Mouse (Mus musculus): ENCODE results near the gene Casq2. TPM values are rescaled to one million over a fixed set of nuclear protein-coding genes. Genes with fewer than 3 reads are reported as not detected.

Casq2 gene
- polyA plus RNA-seq, 1 experiment from 2014 or later = 0.66 TPM

DNA sequence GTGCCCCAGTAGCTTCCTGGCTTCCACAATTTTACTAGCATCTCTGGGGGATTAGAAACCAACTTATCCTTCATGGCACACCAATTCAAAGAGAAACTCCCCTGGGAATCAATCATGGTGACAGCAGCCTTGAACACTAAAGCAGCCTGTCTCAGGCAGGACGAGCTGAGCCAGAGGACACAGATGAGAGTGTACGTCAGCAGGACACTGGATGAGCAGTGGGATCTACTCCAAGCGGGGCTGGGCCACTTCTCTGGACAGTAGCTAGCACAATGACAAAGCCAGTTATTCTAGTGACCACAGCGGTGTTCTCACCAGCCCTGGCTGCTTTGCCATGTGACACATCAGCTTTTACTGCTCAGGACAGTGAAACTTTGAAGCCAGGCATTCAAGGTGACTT lies 95.0 kb downstream of the Casq2 start:
- Histone ChIP-seq H3K9me3 (ENCODE audit: low read length) (no peaks in the 10 kb centered on the region), H3K4me1 (ENCODE audit: insufficient read depth) (no peaks in the 10 kb centered on the region)
- whole genome bisulfite sequencing (ENCODE audit: insufficient replicate concordance) = 74% methylated on average over 4 of the region's 4 CpGs

DNA sequence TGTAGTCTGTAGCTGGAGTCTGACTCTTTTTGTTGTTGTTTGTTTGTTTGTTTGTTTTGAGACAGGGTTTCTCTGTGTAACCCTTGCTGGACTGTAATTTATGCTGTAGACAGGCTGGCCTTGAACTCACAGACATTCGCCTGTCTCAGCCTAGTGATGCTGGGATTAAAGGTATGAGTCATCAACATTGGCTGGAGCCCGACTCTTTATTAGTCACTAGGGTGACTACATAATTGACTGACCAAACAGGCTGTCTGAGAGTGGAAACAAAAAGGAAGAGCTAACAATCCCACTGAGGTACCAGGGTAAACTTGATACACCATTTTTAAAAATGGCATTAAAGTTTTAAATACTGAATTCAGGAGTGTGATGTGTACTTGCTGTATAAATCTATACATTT lies 96.4 kb downstream of the Casq2 start:
- TF ChIP-seq EP300 (IDR thresholded peaks at IDR 0.05; ENCODE audit: low read depth) (no peak), CTCF (IDR thresholded peaks at IDR 0.05; ENCODE audit: low read depth) (no peak)
- no peaks in the 10 kb centered on the region for H3K4me1 ChIP-seq (ENCODE audit: insufficient read depth)
- 79% methylated on average over 2 of the region's 2 CpGs for WGBS (ENCODE audit: insufficient replicate concordance)
- no peaks in the 10 kb centered on the region for H3K27me3 ChIP-seq (ENCODE audit: insufficient read depth, low read length)
- H3K9ac ChIP-seq (replicated peaks) = no peak overlapping the region
- H3K36me3 ChIP-seq (replicated peaks; ENCODE audit: insufficient read depth, low read length) = no peaks in the 10 kb centered on the region
- no peak overlapping the region for H3K4me3 ChIP-seq (ENCODE audit: low read depth, low read length)
- DNase-seq (no peak), ATAC-seq (no peak)
- H3K9me3 ChIP-seq (ENCODE audit: low read length) = no peaks in the 10 kb centered on the region
- H3K27ac ChIP-seq (ENCODE audit: low read depth) = no peak overlapping the region
- no peak overlapping the region for H3K4me2 ChIP-seq (ENCODE audit: low read depth, low read length)

More for the DNA sequence above, 95.0 kb downstream of the Casq2 start:
- Histone ChIP-seq H3K36me3 (replicated peaks; ENCODE audit: insufficient read depth, low read length) (no peaks in the 10 kb centered on the region), H3K27me3 (ENCODE audit: insufficient read depth, low read length) (no peaks in the 10 kb centered on the region), H3K27ac (ENCODE audit: low read depth) (no peak overlapping the region), H3K4me2 (ENCODE audit: low read depth, low read length) (no peak overlapping the region), H3K4me3 (ENCODE audit: low read depth, low read length) (no peak overlapping the region), H3K9ac (replicated peaks) (no peak overlapping the region)
- TF ChIP-seq EP300 (IDR thresholded peaks at IDR 0.05; ENCODE audit: low read depth) (no peak), CTCF (IDR thresholded peaks at IDR 0.05; ENCODE audit: low read depth) (no peak)
- no peak for ATAC-seq
- DNase-seq = no peak

DNA sequence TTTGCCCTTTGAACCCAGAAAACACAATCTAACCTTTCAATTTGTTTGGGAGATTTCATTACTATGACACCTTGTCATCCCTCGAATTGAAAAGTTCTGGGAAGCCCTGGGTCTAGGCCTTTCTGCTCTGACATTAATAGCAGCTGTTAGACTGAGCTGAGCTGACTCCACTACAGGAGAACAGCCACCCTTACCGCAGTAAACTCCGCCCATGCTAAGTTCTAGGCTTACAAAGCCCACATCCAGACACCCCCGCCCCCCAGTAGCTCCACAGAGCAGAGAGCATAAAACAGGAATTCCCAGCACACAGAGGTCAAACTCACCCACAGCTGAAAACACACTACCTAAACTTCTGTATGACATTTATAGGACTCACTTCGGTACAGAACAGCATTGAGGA lies 98.5 kb downstream of the Casq2 start:
- Histone ChIP-seq H3K27ac (ENCODE audit: low read depth) (no peak overlapping the region), H3K4me2 (ENCODE audit: low read depth, low read length) (no peak overlapping the region), H3K4me3 (ENCODE audit: low read depth, low read length) (no peak overlapping the region), H3K36me3 (replicated peaks; ENCODE audit: insufficient read depth, low read length) (no peaks in the 10 kb centered on the region), H3K4me1 (ENCODE audit: insufficient read depth) (no peaks in the 10 kb centered on the region), H3K9ac (replicated peaks) (no peak overlapping the region), H3K27me3 (ENCODE audit: insufficient read depth, low read length) (no peaks in the 10 kb centered on the region), H3K9me3 (ENCODE audit: low read length) (no peaks in the 10 kb centered on the region)
- 79% methylated on average over 5 of the region's 5 CpGs for WGBS (ENCODE audit: insufficient replicate concordance)
- no peak for ATAC-seq
- TF ChIP-seq CTCF (IDR thresholded peaks at IDR 0.05; ENCODE audit: low read depth) (no peak), EP300 (IDR thresholded peaks at IDR 0.05; ENCODE audit: low read depth) (no peak)
- no peak for DNase-seq

DNA sequence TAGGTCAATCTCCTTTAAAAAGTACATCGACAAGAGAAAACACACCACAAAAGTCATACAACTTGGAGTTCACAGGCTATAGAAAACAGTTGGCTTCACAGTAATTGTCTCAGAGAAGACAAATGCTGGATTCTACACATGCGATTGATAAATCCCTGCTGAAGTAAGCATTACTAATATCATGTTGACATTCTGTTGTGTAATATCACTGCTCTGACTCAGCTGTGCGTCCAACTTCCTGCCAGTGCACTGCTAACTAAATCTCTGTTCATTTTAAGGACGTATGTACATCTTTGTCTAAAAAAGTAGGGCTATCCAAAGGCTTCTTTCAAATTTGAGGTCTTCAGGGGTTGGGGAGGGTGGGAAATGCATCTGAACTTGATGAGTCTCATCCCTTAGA lies 101.2 kb downstream of the Casq2 start:
- H3K27ac ChIP-seq (ENCODE audit: low read depth) = no peak overlapping the region
- H3K4me2 ChIP-seq (ENCODE audit: low read depth, low read length) = no peak overlapping the region
- no peaks in the 10 kb centered on the region for H3K9me3 ChIP-seq (ENCODE audit: low read length)
- DNase-seq (no peak), ATAC-seq (peak; percentile 86)
- H3K27me3 ChIP-seq (ENCODE audit: insufficient read depth, low read length) = no peaks in the 10 kb centered on the region
- no peak overlapping the region for H3K4me3 ChIP-seq (ENCODE audit: low read depth, low read length)
- no peaks in the 10 kb centered on the region for H3K36me3 ChIP-seq (replicated peaks; ENCODE audit: insufficient read depth, low read length)
- 51% methylated on average over 4 of the region's 4 CpGs for WGBS (ENCODE audit: insufficient replicate concordance)
- H3K9ac ChIP-seq (replicated peaks) = no peak overlapping the region
- no peaks in the 10 kb centered on the region for H3K4me1 ChIP-seq (ENCODE audit: insufficient read depth)
- TF ChIP-seq EP300 (IDR thresholded peaks at IDR 0.05; ENCODE audit: low read depth) = no peak
- no peak for TF ChIP-seq CTCF (IDR thresholded peaks at IDR 0.05; ENCODE audit: low read depth)

DNA sequence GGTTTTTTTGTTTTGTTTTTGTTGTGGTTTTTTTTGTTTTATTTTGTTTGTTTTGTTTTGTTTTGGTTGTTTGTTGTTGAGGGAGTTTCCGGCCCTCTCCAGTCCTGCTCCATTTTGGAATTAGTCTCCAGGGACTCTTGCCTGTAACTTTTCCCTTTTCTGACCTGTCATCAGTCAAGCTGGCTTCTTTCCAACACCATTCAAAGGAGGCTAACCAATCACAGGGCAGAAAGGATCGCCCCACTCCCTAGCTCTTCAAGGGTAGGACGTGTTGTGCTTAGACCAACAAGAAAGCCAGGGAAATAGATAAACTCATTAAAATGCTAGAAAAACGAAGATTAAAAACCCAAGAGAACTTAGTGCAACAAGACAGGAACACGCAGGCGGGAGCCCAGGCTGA lies 102.8 kb downstream of the Casq2 start:
- Histone ChIP-seq H3K36me3 (replicated peaks; ENCODE audit: insufficient read depth, low read length) (no peaks in the 10 kb centered on the region), H3K9ac (replicated peaks) (no peak overlapping the region), H3K27me3 (ENCODE audit: insufficient read depth, low read length) (0 out of 2 replicates have a peak, but pooled peaks cover under 1% of the 10 kb centered on the region), H3K4me2 (ENCODE audit: low read depth, low read length) (no peak overlapping the region), H3K4me3 (ENCODE audit: low read depth, low read length) (no peak overlapping the region), H3K27ac (ENCODE audit: low read depth) (no peak overlapping the region), H3K4me1 (ENCODE audit: insufficient read depth) (0 out of 2 replicates have a peak, but pooled peaks cover 4% of the 10 kb centered on the region), H3K9me3 (ENCODE audit: low read length) (no peaks in the 10 kb centered on the region)
- ATAC-seq (no peak), DNase-seq (no peak)
- TF ChIP-seq CTCF (IDR thresholded peaks at IDR 0.05; ENCODE audit: low read depth) (no peak), EP300 (IDR thresholded peaks at IDR 0.05; ENCODE audit: low read depth) (no peak)
- 59% methylated on average over 6 of the region's 6 CpGs for WGBS (ENCODE audit: insufficient replicate concordance)

DNA sequence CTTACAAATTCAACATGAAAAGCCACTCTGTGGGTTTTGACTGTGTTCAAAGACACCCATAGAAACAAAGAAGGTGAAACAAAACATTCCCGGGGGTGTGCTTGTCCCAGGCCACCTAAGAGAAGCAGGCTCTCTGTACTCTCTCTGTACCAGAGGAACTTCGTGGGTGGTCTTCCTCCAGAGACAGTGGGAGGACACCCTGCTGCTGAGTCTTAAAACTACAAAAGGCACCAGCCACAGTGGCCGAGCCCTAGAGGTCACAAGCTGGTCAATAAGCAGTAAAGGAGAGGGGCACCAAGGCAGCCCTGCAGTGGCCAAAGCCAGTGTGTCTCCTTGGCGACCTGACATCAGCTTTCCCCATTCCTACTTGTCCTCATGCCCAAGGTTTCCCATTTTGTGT lies 103.8 kb downstream of the Casq2 start:
- 54% methylated on average over 4 of the region's 4 CpGs for WGBS (ENCODE audit: insufficient replicate concordance)
- H3K9ac ChIP-seq (replicated peaks) = no peak overlapping the region
- H3K27ac ChIP-seq (ENCODE audit: low read depth) = no peak overlapping the region
- no peak overlapping the region for H3K4me3 ChIP-seq (ENCODE audit: low read depth, low read length)
- peaks cover 7% of the 10 kb centered on the region; the same call in 1 of the 2 replicates for H3K27me3 ChIP-seq (ENCODE audit: insufficient read depth, low read length)
- ATAC-seq (no peak), DNase-seq (no peak)
- no peak for TF ChIP-seq EP300 (IDR thresholded peaks at IDR 0.05; ENCODE audit: low read depth)
- no peak for TF ChIP-seq CTCF (IDR thresholded peaks at IDR 0.05; ENCODE audit: low read depth)
- no peaks in the 10 kb centered on the region for H3K9me3 ChIP-seq (ENCODE audit: low read length)
- H3K4me1 ChIP-seq (ENCODE audit: insufficient read depth) = 0 out of 2 replicates have a peak, but pooled peaks cover 4% of the 10 kb centered on the region
- no peaks in the 10 kb centered on the region for H3K36me3 ChIP-seq (replicated peaks; ENCODE audit: insufficient read depth, low read length)
- no peak overlapping the region for H3K4me2 ChIP-seq (ENCODE audit: low read depth, low read length)

DNA sequence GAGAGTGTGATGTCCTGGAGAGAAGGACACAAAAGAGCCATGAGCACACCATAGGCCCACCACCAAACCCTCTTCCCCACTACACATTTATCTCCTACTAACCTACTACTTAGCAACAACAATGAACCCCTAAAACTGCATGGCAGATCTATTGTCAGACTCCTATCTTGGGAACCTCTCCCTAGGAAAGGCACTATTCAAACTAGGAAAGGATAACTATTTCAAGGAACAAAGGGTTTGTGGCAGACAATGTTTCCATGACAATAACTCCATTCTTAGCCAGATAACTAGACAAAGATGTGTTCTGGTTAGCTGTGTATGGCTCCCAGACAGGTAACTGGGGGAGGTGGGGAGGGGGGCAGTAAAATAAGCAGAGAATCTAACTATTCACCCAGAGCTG lies 104.4 kb downstream of the Casq2 start:
- Histone ChIP-seq H3K27me3 (ENCODE audit: insufficient read depth, low read length) (peaks cover 7% of the 10 kb centered on the region; the same call in 1 of the 2 replicates), H3K9ac (replicated peaks) (no peak overlapping the region), H3K9me3 (ENCODE audit: low read length) (no peaks in the 10 kb centered on the region), H3K4me1 (ENCODE audit: insufficient read depth) (0 out of 2 replicates have a peak, but pooled peaks cover 4% of the 10 kb centered on the region), H3K4me2 (ENCODE audit: low read depth, low read length) (no peak overlapping the region), H3K36me3 (replicated peaks; ENCODE audit: insufficient read depth, low read length) (no peaks in the 10 kb centered on the region), H3K4me3 (ENCODE audit: low read depth, low read length) (no peak overlapping the region), H3K27ac (ENCODE audit: low read depth) (no peak overlapping the region)
- ATAC-seq (no peak), DNase-seq (no peak)
- TF ChIP-seq CTCF (IDR thresholded peaks at IDR 0.05; ENCODE audit: low read depth) (no peak), EP300 (IDR thresholded peaks at IDR 0.05; ENCODE audit: low read depth) (no peak)

All from liver, postnatal 0 days (tissue).